In the genomic region with DNA sequence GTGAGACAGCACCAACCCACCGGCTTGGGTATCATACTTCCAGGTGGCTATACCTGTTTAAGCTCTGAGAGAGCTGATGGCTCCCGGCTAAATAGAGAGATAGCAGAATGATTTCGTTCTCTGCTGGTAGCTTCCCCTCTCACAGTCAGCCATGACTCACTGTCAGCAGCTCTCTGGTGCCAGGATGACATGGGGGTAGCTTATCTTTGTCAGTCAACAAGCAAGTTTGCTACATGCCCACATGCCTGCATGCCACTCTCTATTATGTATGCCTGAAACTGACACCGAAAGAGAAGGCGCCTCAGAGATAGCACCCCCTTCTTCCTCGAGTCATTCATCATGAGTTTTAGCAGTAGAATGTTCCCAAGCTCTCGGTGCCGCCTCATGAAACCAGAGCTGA, we compare ENCODE assay signal across 20 mouse cellular contexts.
DNase-seq lines count a peak whose midpoint lies in the region; ATAC-seq lines count a peak whose summit lies in the region.
"Had no signal": no experiment of that assay in that cellular context is flagged by ENCODE, and none has a peak within 500 bp of the region (broad histone marks: within the 10 kb centered on the region; RNA-seq: fewer than 3 reads in every experiment).

No protein-coding gene starts in this region.

- no peak overlapping the region for H3K4me3 ChIP-seq in forebrain, embryonic 14.5 days (ENCODE audit: low read depth, low read length)
- H3K4me3 ChIP-seq: embryonic facial prominence, embryonic 13.5 days; layer of hippocampus, adult 2 months; limb, embryonic 10.5 days had no signal

- H3K36me3 ChIP-seq in forebrain, embryonic 14.5 days (ENCODE audit: control insufficient read depth, insufficient read depth, low read length) = no peaks in the 10 kb centered on the region
- H3K36me3 ChIP-seq: embryonic facial prominence, embryonic 13.5 days; limb, embryonic 10.5 days had no signal

- H3K4me1 ChIP-seq in forebrain, embryonic 14.5 days (ENCODE audit: control insufficient read depth, insufficient read depth, low read length) = no peaks in the 10 kb centered on the region
- H3K4me1 ChIP-seq: limb, embryonic 10.5 days had no signal

- no peaks in the 10 kb centered on the region for H3K27me3 ChIP-seq in forebrain, embryonic 14.5 days (replicated peaks; ENCODE audit: control insufficient read depth, insufficient read depth, low read length)
- H3K27me3 ChIP-seq: embryonic facial prominence, embryonic 13.5 days had no signal

- H3K9me3 ChIP-seq in forebrain, embryonic 14.5 days (replicated peaks; ENCODE audit: control insufficient read depth, low read length) = no peaks in the 10 kb centered on the region
- H3K9me3 ChIP-seq: embryonic facial prominence, embryonic 13.5 days; limb, embryonic 10.5 days had no signal

- no peak overlapping the region for H3K9ac ChIP-seq in forebrain, embryonic 14.5 days (ENCODE audit: low read length)
- H3K9ac ChIP-seq: embryonic facial prominence, embryonic 13.5 days; forebrain, postnatal 0 days; hindbrain, embryonic 14.5 days; liver, postnatal 0 days had no signal

- H3K4me2 ChIP-seq in forebrain, embryonic 14.5 days (ENCODE audit: low read length) = no peak overlapping the region
- H3K4me2 ChIP-seq: embryonic facial prominence, embryonic 13.5 days; hindbrain, embryonic 14.5 days had no signal

- DNase-seq in frontal cortex, adult 2 months (ENCODE audit: extremely low spot score in 1 of 2, low spot score in 1 of 2) = peak; percentile 13 to 18
- no peak for DNase-seq in frontal cortex, postnatal 14 days (ENCODE audit: low spot score in 2 of 2)
- peak; percentile 8 for DNase-seq in layer of hippocampus, adult 11-12 months (ENCODE audit: low spot score)
- no peak for DNase-seq in layer of hippocampus, postnatal 36 days
- DNase-seq in Muller cell, postnatal 12 days (ENCODE audit: inconsistent ontology term) = peak; percentile 19
- peak; percentile 33 for DNase-seq in adrenal gland, postnatal 14 days
- DNase-seq in forebrain, embryonic 14.5 days (ENCODE audit: low spot score) = no peak
- DNase-seq in yolk sac, embryonic 10.5 days (ENCODE audit: low spot score) = no peak
- DNase-seq: B cell, adult 2 months; cerebellum, adult 9-11 months; forebrain, postnatal 0 days; gastrocnemius, postnatal 36 days; liver, postnatal 0 days; lung, postnatal 14 days; midbrain, embryonic 14.5 days; thymus, postnatal 14 days had no signal

- ATAC-seq in forebrain, embryonic 14.5 days = no peak
- ATAC-seq: forebrain, postnatal 0 days; liver, postnatal 0 days had no signal

- no peak overlapping the region for H3K27ac ChIP-seq in forebrain, embryonic 14.5 days (ENCODE audit: low read depth, low read length)
- H3K27ac ChIP-seq: embryonic facial prominence, embryonic 13.5 days; hindbrain, embryonic 14.5 days; layer of hippocampus, adult 2 months; limb, embryonic 10.5 days had no signal

- WGBS in forebrain, embryonic 14.5 days = 91% methylated on average over 8 of the region's 8 CpGs

Comparison
In these comparisons a context has a peak if more than half of its experiments do, and no peak if none do; other contexts are left out.
1. DNase-seq: peak in frontal cortex, adult 2 months (2 of 2), layer of hippocampus, adult 11-12 months (single experiment), Muller cell, postnatal 12 days (single experiment) and adrenal gland, postnatal 14 days (single experiment); none in frontal cortex, postnatal 14 days (0 of 2), layer of hippocampus, postnatal 36 days (0 of 2), forebrain, embryonic 14.5 days (single experiment) and yolk sac, embryonic 10.5 days (single experiment).